Mouse (Mus musculus) stomach, embryonic 16.5 days (tissue): ENCODE data around the gene Esp4. TPM values are rescaled to one million over a fixed set of nuclear protein-coding genes. Genes with fewer than 3 reads are reported as not detected.
"Not testable (repeated sequence)": the region's sequence is repeated elsewhere in the genome, so short reads cannot be mapped to it uniquely, and the experiment has no call there.

ENCODE experiments used
- ATAC-seq: fragments of 200-750 bp; cut with Nextera tagmentation; 2 replicates; pipeline ENCODE4 v1.8.0; 2017; ENCODE audit warnings: moderate number of reproducible peaks, moderate TSS enrichment; ENCODE audit not compliant: insufficient read depth, low FRiP score
- H3K27ac ChIP-seq: fragments of 300-500 bp; sonication (generic); 2 replicates; pipeline ENCODE4 v1.5.1; 2014; ENCODE audit warnings: low read length
- H3K27me3 ChIP-seq: fragments of 300-500 bp; sonication (generic); 2 replicates; pipeline ENCODE4 v1.6.1; 2014; ENCODE audit warnings: low read length, control low read depth, mixed read lengths; ENCODE audit not compliant: control insufficient read depth, insufficient read depth
- H3K36me3 ChIP-seq: fragments of 300-500 bp; sonication (generic); 2 replicates; pipeline ENCODE4 v1.6.1; 2014; ENCODE audit warnings: low read length; ENCODE audit not compliant: control insufficient read depth, insufficient read depth
- H3K4me1 ChIP-seq: fragments of 300-500 bp; sonication (generic); 2 replicates; pipeline ENCODE4 v1.6.1; 2014; ENCODE audit warnings: low read length, control low read depth, mixed read lengths; ENCODE audit not compliant: control insufficient read depth, insufficient read depth
- H3K4me2 ChIP-seq: fragments of 300-500 bp; sonication (generic); 2 replicates; pipeline ENCODE4 v1.6.1; 2014; ENCODE audit warnings: low read depth, low read length, mixed read lengths
- H3K4me3 ChIP-seq: fragments of 300-500 bp; sonication (generic); replicated peaks from 2 replicates; pipeline ENCODE4 v1.5.1; 2014; ENCODE audit warnings: mild to moderate bottlenecking, low read length
- H3K9ac ChIP-seq: fragments of 300-500 bp; sonication (generic); 2 replicates; pipeline ENCODE4 v1.6.1; 2014; ENCODE audit warnings: low read length
- H3K9me3 ChIP-seq: fragments of 300-500 bp; sonication (generic); replicated peaks from 2 replicates; pipeline ENCODE4 v1.6.1; 2016; ENCODE audit warnings: low read length, control low read depth; ENCODE audit not compliant: control insufficient read depth
- WGBS: fragments of 180-500 bp; shearing (Covaris S2); extraction: QIAGEN DNeasy Blood & Tissue Kit; methylation state at CpG from one replicate; pipeline ENCODE4 v1.1.7; 2014; 5-methylcytosine and 5-hydroxymethylcytosine counted together
- polyA plus RNA-seq: library from polyadenylated mRNA; unstranded; fragments of >200 nt; fragmentation: Nextera tagmentation; extraction: Ambion mirVana; gene quantifications from 2 replicates; pipeline ENCODE4 v1.2.1, GENCODE M21; 2015

Gene Esp4
- polyA plus RNA-seq: not detected in 2 replicates

- H3K9me3 ChIP-seq: no peaks in the 10 kb centered on the region
- H3K36me3 ChIP-seq: no peaks in the 10 kb centered on the region
- no peak within 1 kb of the TSS for H3K27ac ChIP-seq
- no peak for ATAC-seq
- H3K27me3 ChIP-seq: no peaks in the 10 kb centered on the region
- no peaks in the 10 kb centered on the region for H3K4me1 ChIP-seq
- H3K4me3 ChIP-seq: no peak within 1 kb of the TSS
- no peak within 1 kb of the TSS for H3K4me2 ChIP-seq
- no peak within 1 kb of the TSS for H3K9ac ChIP-seq
Measured at GRCm38 (mm10) chr17:40598294-40598693, at the start of gene Esp4. Gene Esp4, plus strand, starts transcription at chr17:40598594.

- no peak overlapping the region for H3K4me2 ChIP-seq
- no peaks in the 10 kb centered on the region for H3K27me3 ChIP-seq
- H3K4me1 ChIP-seq: no peaks in the 10 kb centered on the region
- H3K36me3 ChIP-seq: no peaks in the 10 kb centered on the region
- no peak overlapping the region for H3K9ac ChIP-seq
- no peaks in the 10 kb centered on the region for H3K9me3 ChIP-seq
- no peak overlapping the region for H3K27ac ChIP-seq
- H3K4me3 ChIP-seq: no peak overlapping the region
- 64% methylated on average over 1 of the region's 1 CpGs for WGBS
- no peak for ATAC-seq
Measured at GRCm38 (mm10) chr17:40553470-40553869, 44.9 kb upstream of the Esp4 start.

GRCm38 (mm10) chr17:40561207-40561606 is 37.2 kb upstream of the Esp4 start, which contains the start of gene Esp6:
Gene Esp6, plus strand, starts transcription at chr17:40561507.
- Histone ChIP-seq H3K27ac (no peak within 1 kb of the TSS), H3K4me3 (no peak within 1 kb of the TSS), H3K36me3 (no peaks in the 10 kb centered on the region), H3K9ac (no peak within 1 kb of the TSS), H3K9me3 (no peaks in the 10 kb centered on the region), H3K27me3 (no peaks in the 10 kb centered on the region), H3K4me2 (no peak within 1 kb of the TSS), H3K4me1 (no peaks in the 10 kb centered on the region)
- no peak for ATAC-seq
- WGBS: 83% methylated on average over 5 of the region's 5 CpGs

- WGBS: 51% methylated on average over 6 of the region's 6 CpGs
- not testable (repeated sequence) for H3K36me3 ChIP-seq, H3K4me1 ChIP-seq, H3K27me3 ChIP-seq, H3K4me2 ChIP-seq, H3K9me3 ChIP-seq, H3K9ac ChIP-seq, H3K27ac ChIP-seq, H3K4me3 ChIP-seq, ATAC-seq
Measured at GRCm38 (mm10) chr17:40583906-40584305, 14.5 kb upstream of the Esp4 start.

GRCm38 (mm10) chr17:40591297-40591696 is 7.1 kb upstream of the Esp4 start:
- Histone ChIP-seq H3K27ac (no peak overlapping the region), H3K4me2 (no peak overlapping the region), H3K4me1 (no peaks in the 10 kb centered on the region), H3K36me3 (no peaks in the 10 kb centered on the region), H3K4me3 (no peak overlapping the region), H3K9ac (no peak overlapping the region), H3K9me3 (no peaks in the 10 kb centered on the region), H3K27me3 (no peaks in the 10 kb centered on the region)
- no peak for ATAC-seq

GRCm38 (mm10) chr17:40631775-40632174 is 33.4 kb downstream of the Esp4 start, which contains the start of gene Esp3:
Gene Esp3, plus strand, starts transcription at chr17:40632075.
- 77% methylated on average over 1 of the region's 1 CpGs for WGBS
- H3K9me3 ChIP-seq, H3K4me2 ChIP-seq, H3K27me3 ChIP-seq, H3K4me3 ChIP-seq, H3K27ac ChIP-seq, H3K36me3 ChIP-seq, H3K9ac ChIP-seq, H3K4me1 ChIP-seq, ATAC-seq: not testable (repeated sequence)

Other genes starting within 250 kb of the Esp4 start
- gene Esp8, start 78.6 kb upstream of the Esp4 start, polyA plus RNA-seq: 1.4 and 1.5 TPM in 2 replicates
- gene Esp6, start 37.1 kb upstream of the Esp4 start, polyA plus RNA-seq: not detected in 2 replicates
- gene Esp3, start 33.5 kb downstream of the Esp4 start, polyA plus RNA-seq: not detected in 2 replicates
- gene Esp1, start 128.5 kb downstream of the Esp4 start, polyA plus RNA-seq: not detected in 2 replicates
- gene Crisp2, start 208.4 kb downstream of the Esp4 start, polyA plus RNA-seq: not detected in 2 replicates
- 8.5 and 10.6 TPM in 2 replicates for gene Rhag, start 212.5 kb downstream of the Esp4 start, polyA plus RNA-seq